Mouse (Mus musculus) liver, embryonic 15.5 days (tissue): ENCODE data around the gene Tctn3. TPM values are rescaled to one million over a fixed set of nuclear protein-coding genes. Genes with fewer than 3 reads are reported as not detected.

Experiments used
- ATAC-seq: fragments of 200-750 bp; cut with Nextera tagmentation; 2 replicates; pipeline ENCODE4 v1.8.0; 2017; ENCODE audit warnings: moderate number of reproducible peaks, mild to moderate bottlenecking, moderate library complexity; ENCODE audit not compliant: insufficient read depth
- H3K27ac ChIP-seq: fragments of 300-500 bp; sonication (generic); replicated peaks from 2 replicates; pipeline ENCODE4 v1.5.1; 2015; ENCODE audit warnings: mild to moderate bottlenecking, inconsistent platforms
- H3K27me3 ChIP-seq: fragments of 300-500 bp; sonication (generic); 2 replicates; pipeline ENCODE4 v1.6.1; 2015; ENCODE audit warnings: mild to moderate bottlenecking, inconsistent platforms
- H3K36me3 ChIP-seq: fragments of 300-500 bp; sonication (generic); replicated peaks from 2 replicates; pipeline ENCODE4 v1.6.1; 2015; ENCODE audit warnings: moderate library complexity, mild to moderate bottlenecking, inconsistent platforms
- H3K4me1 ChIP-seq: fragments of 300-500 bp; sonication (generic); replicated peaks from 2 replicates; pipeline ENCODE4 v1.6.1; 2015; ENCODE audit warnings: inconsistent platforms
- H3K4me2 ChIP-seq: fragments of 300-500 bp; sonication (generic); 2 replicates; pipeline ENCODE4 v1.6.1; 2015; ENCODE audit warnings: moderate library complexity, mild to moderate bottlenecking, inconsistent platforms
- H3K4me3 ChIP-seq: fragments of 300-500 bp; sonication (generic); replicated peaks from 2 replicates; pipeline ENCODE4 v1.5.1; 2015; ENCODE audit warnings: mild to moderate bottlenecking, inconsistent platforms
- H3K9ac ChIP-seq: fragments of 300-500 bp; sonication (generic); 2 replicates; pipeline ENCODE4 v1.6.1; 2015; ENCODE audit warnings: moderate library complexity, mild to moderate bottlenecking, inconsistent platforms
- H3K9me3 ChIP-seq: fragments of 300-500 bp; sonication (generic); replicated peaks from 2 replicates; pipeline ENCODE4 v1.6.1; 2016; ENCODE audit warnings: inconsistent platforms
- WGBS: fragments of 180-500 bp; shearing (Covaris S2); methylation state at CpG from one replicate; pipeline ENCODE4 v1.1.7; 2015; ENCODE audit warnings: mixed read lengths; ENCODE audit not compliant: insufficient replicate concordance; 5-methylcytosine and 5-hydroxymethylcytosine counted together
- polyA plus RNA-seq: library from polyadenylated mRNA; unstranded; fragments of >200 nt; fragmentation: Nextera tagmentation; extraction: Ambion mirVana; gene quantifications from 2 replicates; pipeline ENCODE4 v1.2.1, GENCODE M21; 2015

Tctn3 gene
- 1.9 and 2.0 TPM in 2 replicates for polyA plus RNA-seq

GRCm38 (mm10) chr19:40611830-40612506 is at the start of gene Tctn3, which contains the start of gene Entpd1:
TSS of gene Tctn3 (minus strand) at chr19:40612233.
TSS of gene Entpd1 (plus strand) at chr19:40612366.
- Histone ChIP-seq H3K4me1 (peaks cover 12% of the 10 kb centered on the region), H3K9me3 (no peaks in the 10 kb centered on the region), H3K9ac (peak within 1 kb of the TSS; percentile 59), H3K4me2 (peak within 1 kb of the TSS; percentile 92), H3K36me3 (peaks cover 18% of the 10 kb centered on the region), H3K27ac (no peak within 1 kb of the TSS), H3K4me3 (peak within 1 kb of the TSS; percentile 73), H3K27me3 (peaks cover 19% of the 10 kb centered on the region)
- under 1% methylated on average over 45 of the region's 45 CpGs for WGBS
- ATAC-seq = peak; percentile 100

GRCm38 (mm10) chr19:40661108-40661507 is 49.1 kb upstream of the Tctn3 start:
- Histone ChIP-seq H3K27me3 (peaks cover 24% of the 10 kb centered on the region), H3K9me3 (no peaks in the 10 kb centered on the region), H3K9ac (no peak overlapping the region), H3K4me1 (peaks cover 14% of the 10 kb centered on the region), H3K27ac (peak overlapping the region; percentile 51), H3K4me2 (peak overlapping the region; percentile 56), H3K36me3 (no peaks in the 10 kb centered on the region), H3K4me3 (peak overlapping the region; percentile 35)
- no peak for ATAC-seq
- WGBS = 43% methylated on average over 2 of the region's 2 CpGs

- Histone ChIP-seq H3K4me2 (peak overlapping the region; percentile 56), H3K4me3 (peak overlapping the region; percentile 35), H3K27me3 (peaks cover 24% of the 10 kb centered on the region), H3K4me1 (peaks cover 14% of the 10 kb centered on the region), H3K9ac (no peak overlapping the region), H3K9me3 (no peaks in the 10 kb centered on the region), H3K36me3 (no peaks in the 10 kb centered on the region), H3K27ac (peak overlapping the region; percentile 51)
- WGBS = 14% methylated on average over 9 of the region's 9 CpGs
- no peak for ATAC-seq
Measured at GRCm38 (mm10) chr19:40660510-40660909, 48.5 kb upstream of the Tctn3 start.

GRCm38 (mm10) chr19:40659651-40660478 is 47.8 kb upstream of the Tctn3 start:
- WGBS = under 1% methylated on average over 16 of the region's 16 CpGs
- Histone ChIP-seq H3K9me3 (no peaks in the 10 kb centered on the region), H3K36me3 (no peaks in the 10 kb centered on the region), H3K4me1 (peaks cover 14% of the 10 kb centered on the region), H3K9ac (no peak overlapping the region), H3K4me2 (peak overlapping the region; percentile 56), H3K27ac (peak overlapping the region; percentile 51), H3K4me3 (peak overlapping the region; percentile 35), H3K27me3 (peaks cover 24% of the 10 kb centered on the region)
- no peak for ATAC-seq

GRCm38 (mm10) chr19:40658935-40659334 is 46.9 kb upstream of the Tctn3 start:
- Histone ChIP-seq H3K9me3 (no peaks in the 10 kb centered on the region), H3K4me2 (peak overlapping the region; percentile 56; the same call in 1 of the 2 replicates)

GRCm38 (mm10) chr19:40658281-40658680 is 46.2 kb upstream of the Tctn3 start:
- ATAC-seq = no peak
- 37% methylated on average over 6 of the region's 6 CpGs for WGBS

More at GRCm38 (mm10) chr19:40658935-40659334, 46.9 kb upstream of the Tctn3 start:
- no peak for ATAC-seq
- 42% methylated on average over 5 of the region's 5 CpGs for WGBS
- no peak overlapping the region for H3K4me3 ChIP-seq
- H3K9ac ChIP-seq = no peak overlapping the region
- peaks cover 14% of the 10 kb centered on the region for H3K4me1 ChIP-seq
- H3K27ac ChIP-seq = no peak overlapping the region
- no peaks in the 10 kb centered on the region for H3K36me3 ChIP-seq
- H3K27me3 ChIP-seq = peaks cover 24% of the 10 kb centered on the region

DNA sequence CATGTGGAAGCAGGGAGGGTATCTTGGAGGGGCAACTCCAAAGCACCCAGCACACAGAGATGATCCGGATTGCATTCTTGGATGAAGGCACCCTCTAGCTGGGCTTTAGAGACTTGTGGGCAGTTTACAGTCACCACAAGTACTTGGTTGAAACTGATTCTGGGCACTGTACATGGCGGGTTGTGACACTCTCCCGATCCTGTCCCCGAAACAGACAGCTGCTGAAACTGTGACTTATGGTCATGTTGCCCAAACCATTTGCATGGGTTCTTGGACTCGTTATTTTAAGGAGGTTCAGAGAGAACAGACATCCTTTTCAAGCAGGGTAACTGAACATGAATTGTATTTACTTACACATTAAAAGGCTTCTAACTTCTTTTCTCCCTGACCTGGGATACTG is 44.2 kb upstream of the Tctn3 start:
- WGBS = 63% methylated on average over 5 of the region's 5 CpGs

More at GRCm38 (mm10) chr19:40658281-40658680, 46.2 kb upstream of the Tctn3 start:
- Histone ChIP-seq H3K27me3 (peaks cover 24% of the 10 kb centered on the region), H3K36me3 (no peaks in the 10 kb centered on the region), H3K4me1 (peaks cover 14% of the 10 kb centered on the region), H3K9me3 (no peaks in the 10 kb centered on the region), H3K4me3 (no peak overlapping the region), H3K9ac (no peak overlapping the region), H3K4me2 (no peak overlapping the region), H3K27ac (no peak overlapping the region)

GRCm38 (mm10) chr19:40650090-40650489 is 38.1 kb upstream of the Tctn3 start:
- Histone ChIP-seq H3K9ac (no peak overlapping the region), H3K4me3 (no peak overlapping the region), H3K9me3 (no peaks in the 10 kb centered on the region), H3K4me2 (no peak overlapping the region), H3K27me3 (no peaks in the 10 kb centered on the region), H3K4me1 (peaks cover 6% of the 10 kb centered on the region; the same call in 1 of the 2 replicates), H3K36me3 (no peaks in the 10 kb centered on the region), H3K27ac (no peak overlapping the region)
- no peak for ATAC-seq
- 17% methylated on average over 5 of the region's 5 CpGs for WGBS

More for the DNA sequence above, 44.2 kb upstream of the Tctn3 start:
- Histone ChIP-seq H3K4me3 (no peak overlapping the region), H3K4me2 (no peak overlapping the region), H3K27ac (no peak overlapping the region), H3K36me3 (no peaks in the 10 kb centered on the region), H3K9ac (no peak overlapping the region), H3K4me1 (peaks cover 14% of the 10 kb centered on the region), H3K27me3 (peaks cover 23% of the 10 kb centered on the region), H3K9me3 (no peaks in the 10 kb centered on the region)
- no peak for ATAC-seq

- peak overlapping the region; percentile 19; the same call in 1 of the 2 replicates for H3K4me2 ChIP-seq
- H3K27ac ChIP-seq = no peak overlapping the region
- H3K4me3 ChIP-seq = no peak overlapping the region
- no peaks in the 10 kb centered on the region for H3K9me3 ChIP-seq
- 26% methylated on average over 9 of the region's 9 CpGs for WGBS
- no peaks in the 10 kb centered on the region for H3K27me3 ChIP-seq
- H3K9ac ChIP-seq = no peak overlapping the region
- H3K4me1 ChIP-seq = peaks cover 6% of the 10 kb centered on the region; the same call in 1 of the 2 replicates
- ATAC-seq = no peak
- H3K36me3 ChIP-seq = no peaks in the 10 kb centered on the region
Measured at GRCm38 (mm10) chr19:40647319-40648158, 35.5 kb upstream of the Tctn3 start.

DNA sequence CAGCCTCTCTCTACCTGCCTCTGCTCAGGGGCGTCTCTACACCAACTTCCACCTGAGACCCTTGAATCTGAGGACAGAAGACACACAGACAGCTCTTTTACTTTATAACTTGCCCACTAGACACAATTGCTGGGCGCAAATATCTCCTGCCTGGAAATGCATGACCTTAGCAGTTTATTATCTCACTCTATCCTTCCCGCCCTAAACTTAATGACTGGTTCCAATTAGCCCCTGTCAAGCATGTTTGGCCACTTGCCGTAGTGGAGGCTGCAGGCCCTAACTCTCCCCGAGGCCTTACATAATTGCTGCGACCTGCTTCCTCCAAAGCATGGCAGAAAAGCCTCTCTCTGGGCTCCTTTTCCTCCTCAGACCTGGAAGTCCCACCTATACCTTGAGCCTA is 34.3 kb upstream of the Tctn3 start:
- H3K9me3 ChIP-seq = no peaks in the 10 kb centered on the region
- H3K27ac ChIP-seq = no peak overlapping the region
- peaks cover 6% of the 10 kb centered on the region; the same call in 1 of the 2 replicates for H3K4me1 ChIP-seq
- no peak overlapping the region for H3K9ac ChIP-seq
- no peak overlapping the region for H3K4me3 ChIP-seq
- WGBS = 54% methylated on average over 6 of the region's 6 CpGs
- H3K4me2 ChIP-seq = no peak overlapping the region
- H3K36me3 ChIP-seq = no peaks in the 10 kb centered on the region
- H3K27me3 ChIP-seq = no peaks in the 10 kb centered on the region
- no peak for ATAC-seq
